11 mouse cellular contexts compared by ENCODE assay signal in genomic region chr17:49250726-49251537, GRCm38 (mm10).
A peak's percentile ranks its signal among the peaks of the same experiment; 100 is the strongest.
DNase-seq lines count a peak whose midpoint lies in the region; ATAC-seq lines count a peak whose summit lies in the region.
"Had no signal": no experiment of that assay in that cellular context is flagged by ENCODE, and none has a peak within 500 bp of the region (broad histone marks: within the 10 kb centered on the region; RNA-seq: fewer than 3 reads in every experiment).

No protein-coding gene starts in this region.

- H3K4me2 ChIP-seq in embryonic facial prominence, embryonic 14.5 days (ENCODE audit: low read depth, low read length), result no peak overlapping the region
- no peak overlapping the region for H3K4me2 ChIP-seq in neural tube, embryonic 11.5 days (ENCODE audit: low read depth)
- H3K4me2 ChIP-seq in midbrain, embryonic 12.5 days (replicated peaks), result no peak overlapping the region
- H3K4me2 ChIP-seq: heart, embryonic 11.5 days had no signal

- peak; percentile 8; the same call in 1 of the 2 replicates for ATAC-seq in embryonic facial prominence, embryonic 14.5 days (ENCODE audit: low read depth)
- ATAC-seq in neural tube, embryonic 11.5 days (ENCODE audit: insufficient read depth, low FRiP score, low TSS enrichment), result peak; percentile 56
- peak; percentile 68 for ATAC-seq in midbrain, embryonic 12.5 days (ENCODE audit: low FRiP score, low read depth)
- ATAC-seq in erythroid progenitor cell, adult 5-6 weeks (replicated peaks; ENCODE audit: low FRiP score, poor library complexity, severe bottlenecking), result no peak

- no peak overlapping the region for H3K9ac ChIP-seq in embryonic facial prominence, embryonic 14.5 days (ENCODE audit: low read depth, low read length)
- H3K9ac ChIP-seq in neural tube, embryonic 11.5 days (ENCODE audit: low read length), result no peak overlapping the region
- H3K9ac ChIP-seq in midbrain, embryonic 12.5 days (replicated peaks), result no peak overlapping the region

- peak; percentile 39 for DNase-seq in embryonic facial prominence, embryonic 14.5 days (ENCODE audit: low spot score)
- DNase-seq in embryonic facial prominence, embryonic 10.5 days (ENCODE audit: low spot score), result no peak
- DNase-seq in neural tube, embryonic 11.5 days (ENCODE audit: low spot score), result no peak
- no peak for DNase-seq in neural tube, embryonic 10.5 days (ENCODE audit: extremely low spot score, low spot score)
- no peak for DNase-seq in thymus, postnatal 4 days
- DNase-seq in right cerebral cortex, postnatal 4 days, result no peak
- DNase-seq: adrenal gland, adult 8-10 months; kidney, postnatal 25 days had no signal

- H3K9me3 ChIP-seq in embryonic facial prominence, embryonic 14.5 days (ENCODE audit: control insufficient read depth, low read length), result no peaks in the 10 kb centered on the region
- no peaks in the 10 kb centered on the region for H3K9me3 ChIP-seq in embryonic facial prominence, embryonic 10.5 days
- no peaks in the 10 kb centered on the region for H3K9me3 ChIP-seq in neural tube, embryonic 11.5 days (ENCODE audit: control insufficient read depth, low read length)
- H3K9me3 ChIP-seq in midbrain, embryonic 12.5 days, result no peaks in the 10 kb centered on the region

- no peak overlapping the region for H3K27ac ChIP-seq in embryonic facial prominence, embryonic 14.5 days (replicated peaks; ENCODE audit: low read depth, low read length)
- H3K27ac ChIP-seq in embryonic facial prominence, embryonic 10.5 days (replicated peaks), result no peak overlapping the region
- no peak overlapping the region for H3K27ac ChIP-seq in neural tube, embryonic 11.5 days (ENCODE audit: low read depth, low read length)
- peak overlapping the region; percentile 56; the same call in 1 of the 2 replicates for H3K27ac ChIP-seq in midbrain, embryonic 12.5 days (replicated peaks)

- H3K27me3 ChIP-seq in embryonic facial prominence, embryonic 14.5 days (replicated peaks; ENCODE audit: control insufficient read depth, insufficient read depth, low read length), result no peaks in the 10 kb centered on the region
- no peaks in the 10 kb centered on the region for H3K27me3 ChIP-seq in embryonic facial prominence, embryonic 10.5 days (replicated peaks; ENCODE audit: low read depth, poor library complexity, severe bottlenecking)
- no peaks in the 10 kb centered on the region for H3K27me3 ChIP-seq in neural tube, embryonic 11.5 days (ENCODE audit: control insufficient read depth, insufficient read depth, low read length)
- peaks cover 7% of the 10 kb centered on the region; the same call in 1 of the 2 replicates for H3K27me3 ChIP-seq in midbrain, embryonic 12.5 days

- H3K36me3 ChIP-seq in embryonic facial prominence, embryonic 14.5 days (ENCODE audit: control insufficient read depth, insufficient read depth, low read length), result no peaks in the 10 kb centered on the region
- no peaks in the 10 kb centered on the region for H3K36me3 ChIP-seq in embryonic facial prominence, embryonic 10.5 days (replicated peaks)
- no peaks in the 10 kb centered on the region for H3K36me3 ChIP-seq in neural tube, embryonic 11.5 days (ENCODE audit: control insufficient read depth, insufficient read depth, low read length)
- no peaks in the 10 kb centered on the region for H3K36me3 ChIP-seq in midbrain, embryonic 12.5 days

- H3K4me1 ChIP-seq in embryonic facial prominence, embryonic 14.5 days (ENCODE audit: control insufficient read depth, insufficient read depth, low read length), result peaks cover 10% of the 10 kb centered on the region; the same call in 1 of the 2 replicates
- peaks cover 24% of the 10 kb centered on the region for H3K4me1 ChIP-seq in embryonic facial prominence, embryonic 10.5 days
- H3K4me1 ChIP-seq in neural tube, embryonic 11.5 days (ENCODE audit: control insufficient read depth, insufficient read depth, low read length), result no peaks in the 10 kb centered on the region
- H3K4me1 ChIP-seq in midbrain, embryonic 12.5 days, result peaks cover 33% of the 10 kb centered on the region

- 32% methylated on average over 8 of the region's 8 CpGs for WGBS in embryonic facial prominence, embryonic 14.5 days
- 47% methylated on average over 8 of the region's 8 CpGs for WGBS in embryonic facial prominence, embryonic 10.5 days
- 56% methylated on average over 8 of the region's 8 CpGs for WGBS in neural tube, embryonic 11.5 days
- WGBS in midbrain, embryonic 12.5 days, result 26% methylated on average over 8 of the region's 8 CpGs

- H3K4me3 ChIP-seq in embryonic facial prominence, embryonic 14.5 days (ENCODE audit: low read depth, low read length), result no peak overlapping the region
- H3K4me3 ChIP-seq in embryonic facial prominence, embryonic 10.5 days, result no peak overlapping the region
- no peak overlapping the region for H3K4me3 ChIP-seq in neural tube, embryonic 11.5 days (ENCODE audit: low read depth, low read length)
- H3K4me3 ChIP-seq in midbrain, embryonic 12.5 days, result no peak overlapping the region
